In genomic region chr2:40750400-40750799, GRCm38 (mm10) we compare ENCODE assay signal across 12 mouse cellular contexts.
"Had no signal": no experiment of that assay in that cellular context is flagged by ENCODE, and none has a peak within 500 bp of the region (broad histone marks: within the 10 kb centered on the region; RNA-seq: fewer than 3 reads in every experiment).

No protein-coding gene starts in this region.

- H3K4me1 ChIP-seq: limb, embryonic 12.5 days; liver, embryonic 13.5 days; lung, embryonic 15.5 days had no signal

- H3K4me2 ChIP-seq: limb, embryonic 12.5 days; liver, embryonic 13.5 days; lung, embryonic 15.5 days; neural tube, embryonic 13.5 days had no signal

- ATAC-seq: intestine, postnatal 0 days; liver, postnatal 0 days had no signal

- H3K36me3 ChIP-seq: limb, embryonic 12.5 days; liver, embryonic 13.5 days; lung, embryonic 15.5 days; neural tube, embryonic 13.5 days had no signal

- H3K9ac ChIP-seq: limb, embryonic 12.5 days; liver, embryonic 13.5 days; liver, postnatal 0 days; lung, embryonic 15.5 days; neural tube, embryonic 13.5 days had no signal

- DNase-seq: kidney, adult 8-10 months; kidney, postnatal 25 days; liver; liver, embryonic 13.5 days; liver, postnatal 0 days; right cerebral cortex, adult 18-20 months; right cerebral cortex, postnatal 25 days; thymus, postnatal 36 days had no signal

- H3K9me3 ChIP-seq: limb, embryonic 12.5 days; liver, embryonic 13.5 days; lung, embryonic 15.5 days; neural tube, embryonic 13.5 days had no signal

- H3K27me3 ChIP-seq: limb, embryonic 12.5 days; liver, embryonic 13.5 days; lung, embryonic 15.5 days; neural tube, embryonic 13.5 days had no signal

- H3K27ac ChIP-seq: limb, embryonic 12.5 days; liver, embryonic 13.5 days; lung, embryonic 15.5 days; neural tube, embryonic 13.5 days had no signal

- H3K4me3 ChIP-seq: limb, embryonic 12.5 days; liver, embryonic 13.5 days; lung, embryonic 15.5 days; neural tube, embryonic 13.5 days had no signal
